Mouse (Mus musculus) liver, embryonic 14 days (tissue): ENCODE measurements around the gene Gm17455. TPM values are rescaled to one million over a fixed set of nuclear protein-coding genes. Genes with fewer than 3 reads are reported as not detected.

Experiments used
- polyA plus RNA-seq: library from polyadenylated mRNA; depleted of rRNA; stranded (reverse); fragments of >200 nt; gene quantifications from 2 replicates; pipeline ENCODE4 v1.2.3, GENCODE M21; 2012; rRNA removed

Gene Gm17455
- polyA plus RNA-seq = not detected in 2 replicates

DNA sequence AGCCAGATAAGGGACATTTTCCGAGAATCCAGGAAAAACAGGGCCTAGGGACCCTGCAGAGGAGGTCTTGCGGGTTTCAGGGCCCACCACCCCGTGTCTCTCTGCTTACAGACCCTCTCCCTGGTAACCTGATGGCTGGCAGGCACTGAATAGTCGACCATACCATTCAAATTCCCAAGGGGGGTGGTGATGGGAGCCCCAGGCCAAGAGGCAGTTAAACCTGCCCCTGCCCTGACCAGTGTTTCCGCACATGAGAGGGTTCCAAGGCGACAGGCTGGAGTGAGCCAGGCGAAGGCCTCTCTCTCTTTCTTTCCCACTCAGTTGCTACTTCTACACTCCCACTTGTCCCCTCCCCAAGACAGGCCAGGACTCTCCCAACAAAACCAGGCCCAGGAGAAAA is at the start of gene Gm17455:
Gene Gm17455, plus strand, starts transcription at position 278 of the 400 bp plus-strand sequence.

Other genes with a start within 250 kb of the Gm17455 start
- 0.12 TPM in 2 replicates for gene Chst3, start 180.5 kb upstream of the Gm17455 start, polyA plus RNA-seq
- 158 and 185 TPM in 2 replicates for gene Psap, start 122.1 kb upstream of the Gm17455 start, polyA plus RNA-seq
- 7.8 and 8.2 TPM in 2 replicates for gene Vsir, start 52.9 kb upstream of the Gm17455 start, polyA plus RNA-seq